Mouse (Mus musculus): ENCODE data around the gene Vcan. TPM values are rescaled to one million over a fixed set of nuclear protein-coding genes. Genes with fewer than 3 reads are reported as not detected.

Vcan gene
- polyA plus RNA-seq, 1 experiment from 2014 or later: 19.1 TPM

DNA sequence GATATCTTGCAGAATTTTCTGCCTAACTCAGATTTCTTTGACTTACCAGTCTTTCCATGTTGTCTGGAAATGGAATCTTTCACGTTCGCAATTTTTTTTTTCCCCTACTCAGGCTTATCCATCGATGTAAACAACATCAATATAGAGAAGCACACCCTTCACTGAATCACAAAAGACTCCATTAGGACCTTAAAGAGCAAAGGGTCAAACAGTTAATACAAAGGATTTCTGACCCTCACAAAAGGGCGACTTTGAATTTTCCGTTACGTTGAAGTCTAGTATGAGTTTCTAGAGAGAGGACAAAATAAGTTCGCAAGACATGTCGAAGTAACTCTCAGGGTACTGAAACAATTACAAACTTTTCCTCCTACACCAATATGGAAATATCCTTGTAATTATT, 892 bp upstream of the Vcan start:
- ATAC-seq (ENCODE audit: low FRiP score): no peak

DNA sequence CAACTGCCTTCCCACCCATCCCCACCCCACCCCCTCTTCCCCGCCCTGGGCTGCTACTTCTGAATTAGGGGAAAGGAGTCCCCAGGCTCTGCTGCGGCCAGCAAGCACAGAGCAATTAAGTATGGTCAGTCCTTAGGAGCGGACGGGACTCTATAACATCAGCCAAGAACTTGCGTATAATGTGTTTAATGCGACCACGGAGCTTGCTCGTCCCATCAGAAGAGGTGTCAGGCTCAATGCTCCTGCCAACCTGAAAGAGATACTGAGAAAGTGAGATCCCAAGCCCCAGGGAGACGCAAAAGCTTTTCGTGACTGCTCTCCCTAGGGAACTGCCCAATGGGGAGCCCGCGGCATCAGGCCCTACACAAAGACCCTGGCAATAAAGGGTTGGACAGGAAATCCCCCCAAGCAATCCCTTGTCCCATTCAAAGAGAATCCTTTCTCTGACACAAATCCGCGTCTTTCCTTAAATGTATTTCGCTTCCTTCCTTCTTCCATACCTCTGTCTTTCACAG, 434 bp upstream of the Vcan start:
- H3K4me1 ChIP-seq: peaks cover 31% of the 10 kb centered on the region
- peak overlapping the region; percentile 55 for H3K9ac ChIP-seq (replicated peaks)
- peak overlapping the region; percentile 64 for H3K27ac ChIP-seq (replicated peaks)
- H3K4me3 ChIP-seq (replicated peaks): peak overlapping the region; percentile 59
- no peaks in the 10 kb centered on the region for H3K36me3 ChIP-seq
- 1% methylated on average over 15 of the region's 15 CpGs for WGBS
- no peaks in the 10 kb centered on the region; the same call in 1 of the 2 replicates for H3K27me3 ChIP-seq (replicated peaks)
- peak overlapping the region; percentile 98 for H3K4me2 ChIP-seq
- no peaks in the 10 kb centered on the region for H3K9me3 ChIP-seq (replicated peaks)
- no peak for ATAC-seq (ENCODE audit: low FRiP score)

More for the DNA sequence above, 892 bp upstream of the Vcan start:
- Histone ChIP-seq H3K9me3 (replicated peaks) (no peaks in the 10 kb centered on the region), H3K4me2 (peak overlapping the region; percentile 98), H3K4me3 (replicated peaks) (peak overlapping the region; percentile 59), H3K9ac (replicated peaks) (0 out of 2 replicates have a peak overlapping the region, but pooled peaks have one; percentile 55), H3K27me3 (replicated peaks) (no peaks in the 10 kb centered on the region; the same call in 1 of the 2 replicates), H3K36me3 (no peaks in the 10 kb centered on the region), H3K27ac (replicated peaks) (no peak overlapping the region), H3K4me1 (peaks cover 31% of the 10 kb centered on the region)
- 9% methylated on average over 8 of the region's 8 CpGs for WGBS

DNA sequence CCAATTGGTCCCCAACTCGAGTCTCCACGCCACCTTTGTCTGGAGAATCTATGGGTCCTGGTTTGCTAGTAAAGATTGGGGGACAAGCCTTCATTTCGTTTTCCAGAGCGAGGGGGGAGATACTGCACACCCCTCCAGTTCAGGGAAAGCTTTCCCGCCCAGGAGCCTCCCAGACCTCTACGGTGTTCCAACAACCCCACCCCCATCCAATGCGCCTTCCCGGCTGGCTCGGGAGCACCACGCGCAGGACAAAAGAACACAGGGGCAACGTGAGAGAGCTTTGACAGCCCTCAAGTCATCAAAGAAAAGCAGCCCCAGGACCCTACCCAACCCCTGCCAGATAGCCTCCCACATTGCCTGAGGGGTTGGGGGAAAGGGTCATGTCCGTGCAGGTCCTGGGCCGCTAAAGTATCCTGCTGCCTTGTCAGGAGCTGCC, 1.2 kb downstream of the Vcan start:
- H3K9ac ChIP-seq (replicated peaks): peak overlapping the region; percentile 55
- H3K27ac ChIP-seq (replicated peaks): peak overlapping the region; percentile 80
- WGBS: 1% methylated on average over 14 of the region's 14 CpGs

DNA sequence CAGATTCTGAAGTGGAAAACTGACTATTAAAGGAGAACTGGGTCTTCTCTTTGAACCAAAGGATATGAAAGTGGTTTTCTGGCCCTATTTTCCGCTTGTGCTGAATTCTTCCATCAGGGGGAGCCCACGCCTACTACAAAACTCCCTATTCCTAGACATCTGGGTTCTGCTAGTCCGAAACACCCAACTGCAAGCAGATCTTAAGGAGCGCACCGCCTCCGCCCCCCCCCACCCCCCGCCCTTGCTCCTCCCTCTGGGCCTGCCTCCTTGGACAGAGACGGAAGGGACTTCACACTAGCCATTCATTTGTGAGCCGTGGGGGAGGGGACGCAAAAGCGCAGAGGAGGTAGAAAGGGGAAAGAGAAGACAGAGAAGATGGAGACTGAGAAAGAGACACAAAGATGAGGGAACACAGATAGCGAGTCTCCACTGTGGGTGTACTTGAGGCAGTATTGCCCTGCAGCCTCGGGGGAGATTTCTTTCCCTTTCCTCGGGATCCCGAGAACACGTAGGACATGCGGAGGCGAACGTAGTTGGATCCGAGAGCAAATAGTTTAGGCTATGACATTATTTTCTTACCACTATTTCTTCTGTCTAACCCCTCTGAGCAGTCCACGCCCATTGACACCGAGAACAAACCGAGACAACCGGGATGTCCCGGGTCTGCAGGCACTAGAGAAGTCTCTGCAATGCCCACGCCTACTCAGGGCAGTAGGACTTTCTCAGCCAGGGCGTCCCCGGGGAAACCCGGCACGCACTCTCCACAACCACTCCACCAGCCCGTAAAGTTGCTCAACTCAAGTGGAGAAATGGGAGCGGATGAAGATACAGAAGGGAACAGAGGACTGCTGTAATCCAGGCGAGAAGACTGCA, 1.8 kb downstream of the Vcan start:
- H3K9ac ChIP-seq (replicated peaks): peak overlapping the region; percentile 55
- no peaks in the 10 kb centered on the region for H3K9me3 ChIP-seq (replicated peaks)
- peak overlapping the region; percentile 98 for H3K4me2 ChIP-seq
- no peaks in the 10 kb centered on the region for H3K36me3 ChIP-seq
- no peaks in the 10 kb centered on the region; the same call in 1 of the 2 replicates for H3K27me3 ChIP-seq (replicated peaks)
- WGBS: under 1% methylated on average over 33 of the region's 33 CpGs
- peak; percentile 90 for ATAC-seq (ENCODE audit: low FRiP score)
- peak overlapping the region; percentile 59 for H3K4me3 ChIP-seq (replicated peaks)
- H3K4me1 ChIP-seq: peaks cover 31% of the 10 kb centered on the region
- H3K27ac ChIP-seq (replicated peaks): peak overlapping the region; percentile 80

More for the DNA sequence above, 1.2 kb downstream of the Vcan start:
- H3K36me3 ChIP-seq: no peaks in the 10 kb centered on the region
- peak overlapping the region; percentile 98 for H3K4me2 ChIP-seq
- no peaks in the 10 kb centered on the region for H3K9me3 ChIP-seq (replicated peaks)
- H3K27me3 ChIP-seq (replicated peaks): no peaks in the 10 kb centered on the region; the same call in 1 of the 2 replicates
- peak; percentile 46 for ATAC-seq (ENCODE audit: low FRiP score)
- H3K4me3 ChIP-seq (replicated peaks): peak overlapping the region; percentile 59
- H3K4me1 ChIP-seq: peaks cover 31% of the 10 kb centered on the region

DNA sequence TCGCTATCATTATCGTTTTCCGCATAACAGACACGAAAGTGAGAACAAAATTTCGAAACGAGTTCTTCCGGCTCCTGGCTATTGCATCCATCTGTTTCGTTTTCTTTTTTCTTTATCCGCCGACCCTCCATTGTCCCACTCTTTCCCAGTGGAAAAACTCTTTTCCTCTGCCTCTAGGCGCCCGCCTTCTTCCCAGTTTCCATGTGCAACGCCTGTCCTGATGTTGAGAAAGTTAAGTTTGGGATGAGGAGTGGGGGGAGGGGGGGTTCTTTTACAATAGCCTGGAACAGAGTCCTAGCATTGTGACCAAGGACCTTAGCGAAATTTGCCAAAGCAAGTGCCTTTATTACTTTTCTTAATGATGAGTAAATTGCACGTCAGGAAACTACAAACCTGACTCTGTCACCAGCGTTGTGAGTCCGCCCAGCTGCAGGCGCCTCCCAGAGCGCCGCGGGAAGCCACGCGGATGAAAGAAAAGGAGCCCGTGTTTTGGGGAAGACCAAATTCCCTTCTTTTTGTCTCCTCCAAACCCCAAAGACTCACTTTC, 2.5 kb downstream of the Vcan start:
- whole genome bisulfite sequencing: under 1% methylated on average over 24 of the region's 24 CpGs
- H3K27me3 ChIP-seq (replicated peaks): no peaks in the 10 kb centered on the region; the same call in 1 of the 2 replicates
- ATAC-seq (ENCODE audit: low FRiP score): peak; percentile 43
- no peaks in the 10 kb centered on the region for H3K36me3 ChIP-seq
- H3K9ac ChIP-seq (replicated peaks): peak overlapping the region; percentile 51
- peak overlapping the region; percentile 98 for H3K4me2 ChIP-seq
- H3K27ac ChIP-seq (replicated peaks): peak overlapping the region; percentile 76
- peak overlapping the region; percentile 59 for H3K4me3 ChIP-seq (replicated peaks)
- H3K4me1 ChIP-seq: peaks cover 31% of the 10 kb centered on the region
- H3K9me3 ChIP-seq (replicated peaks): no peaks in the 10 kb centered on the region

DNA sequence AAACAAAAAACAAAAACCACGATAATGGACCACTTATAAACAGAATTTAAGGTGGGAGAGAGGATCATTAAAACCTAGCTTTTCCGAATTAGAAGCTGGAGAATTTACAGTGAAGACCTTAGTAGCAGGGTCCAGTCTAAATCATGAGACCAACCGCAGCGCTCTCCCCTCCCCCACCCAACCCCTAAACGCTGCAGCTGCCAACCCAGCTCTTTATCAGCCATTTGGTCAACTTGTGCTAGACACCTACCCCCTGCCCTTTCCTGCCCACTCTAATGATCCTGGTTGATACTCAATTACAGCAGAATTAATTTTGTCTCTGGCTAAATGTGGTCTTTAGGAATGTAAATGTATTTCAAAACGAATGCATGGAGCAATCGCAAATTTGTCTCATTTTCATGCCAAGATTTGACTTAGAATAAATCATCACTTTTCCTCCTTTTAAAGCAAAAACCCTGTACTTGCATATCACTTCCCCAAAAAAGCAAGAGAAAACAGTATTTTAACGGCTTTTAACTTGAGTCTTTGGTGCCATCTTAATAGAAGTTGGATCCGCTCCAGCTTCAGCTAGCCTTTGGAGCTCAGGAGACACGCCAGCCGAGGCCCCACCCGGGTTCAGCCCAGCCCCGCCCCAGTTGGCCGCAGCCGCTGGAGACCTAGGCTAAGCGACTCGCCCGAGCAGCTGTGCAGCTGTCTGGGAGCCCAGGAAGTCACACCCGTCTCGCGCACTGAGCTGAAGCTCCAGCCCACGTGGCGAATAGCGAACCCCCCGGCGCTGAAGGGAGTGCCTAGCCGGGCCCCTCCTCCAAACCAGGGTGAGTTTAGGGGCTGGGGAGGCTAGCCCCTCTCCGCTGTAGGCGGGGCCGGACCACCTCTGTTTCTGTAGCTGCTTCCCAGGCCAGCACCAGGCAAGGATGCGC, 3.3 kb downstream of the Vcan start:
- H3K4me1 ChIP-seq: peaks cover 31% of the 10 kb centered on the region
- H3K9me3 ChIP-seq (replicated peaks): no peaks in the 10 kb centered on the region
- WGBS: 2% methylated on average over 31 of the region's 31 CpGs
- H3K36me3 ChIP-seq: no peaks in the 10 kb centered on the region
- peak; percentile 49 for ATAC-seq (ENCODE audit: low FRiP score)
- H3K4me2 ChIP-seq: peak overlapping the region; percentile 98
- no peaks in the 10 kb centered on the region; the same call in 1 of the 2 replicates for H3K27me3 ChIP-seq (replicated peaks)
- peak overlapping the region; percentile 76 for H3K27ac ChIP-seq (replicated peaks)
- peak overlapping the region; percentile 59 for H3K4me3 ChIP-seq (replicated peaks)
- H3K9ac ChIP-seq (replicated peaks): peak overlapping the region; percentile 51

DNA sequence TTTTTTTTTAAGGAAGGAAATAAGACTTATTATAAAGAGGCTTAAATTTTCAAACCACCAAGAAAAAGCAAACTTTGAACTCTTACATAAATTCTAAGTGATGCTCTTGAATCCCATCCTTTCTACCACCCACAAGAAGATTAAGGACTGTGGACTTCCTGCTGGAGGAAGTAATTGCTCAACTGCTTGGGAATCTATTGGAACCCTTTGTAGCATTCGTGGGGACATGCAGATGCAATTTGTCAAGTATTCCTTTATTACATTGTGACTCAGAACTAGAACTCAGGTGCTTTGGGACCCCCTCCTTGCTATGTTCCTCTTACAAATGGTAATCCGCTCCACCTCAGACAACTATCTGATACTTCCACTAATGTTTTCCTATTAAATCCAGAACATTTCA, 4.0 kb downstream of the Vcan start:
- Histone ChIP-seq H3K4me3 (replicated peaks) (no peak overlapping the region), H3K36me3 (no peaks in the 10 kb centered on the region), H3K4me2 (peak overlapping the region; percentile 98), H3K4me1 (peaks cover 31% of the 10 kb centered on the region), H3K9ac (replicated peaks) (no peak overlapping the region), H3K27me3 (replicated peaks) (no peaks in the 10 kb centered on the region), H3K9me3 (replicated peaks) (no peaks in the 10 kb centered on the region), H3K27ac (replicated peaks) (no peak overlapping the region)
- no peak for ATAC-seq (ENCODE audit: low FRiP score)
- WGBS: 39% methylated on average over 2 of the region's 2 CpGs

DNA sequence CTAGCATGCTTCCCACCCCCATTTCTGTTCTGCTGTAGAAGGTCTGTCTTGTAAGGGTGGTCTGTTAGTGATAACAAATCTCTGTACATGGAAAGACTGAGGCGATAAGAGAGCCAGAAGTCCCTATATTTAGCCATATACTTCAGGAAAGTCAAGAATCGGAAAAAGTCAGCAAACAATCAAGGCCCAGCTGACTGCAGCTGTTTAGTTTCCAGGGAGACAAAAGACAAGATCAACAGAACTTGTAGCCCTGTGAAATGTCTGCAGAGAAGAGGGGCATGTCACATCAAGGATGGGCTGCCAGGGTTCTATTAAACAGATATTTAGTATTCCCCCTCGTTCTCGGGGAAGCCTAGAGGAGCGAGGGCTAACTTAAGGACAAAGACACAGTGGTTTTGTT, 7.2 kb downstream of the Vcan start:
- H3K36me3 ChIP-seq: no peaks in the 10 kb centered on the region
- 69% methylated on average over 5 of the region's 5 CpGs for WGBS
- H3K9ac ChIP-seq (replicated peaks): no peak overlapping the region
- H3K9me3 ChIP-seq (replicated peaks): no peaks in the 10 kb centered on the region
- ATAC-seq (ENCODE audit: low FRiP score): no peak
- no peak overlapping the region for H3K27ac ChIP-seq (replicated peaks)
- H3K4me1 ChIP-seq: peaks cover 4% of the 10 kb centered on the region; the same call in 1 of the 2 replicates
- H3K27me3 ChIP-seq (replicated peaks): no peaks in the 10 kb centered on the region
- no peak overlapping the region for H3K4me3 ChIP-seq (replicated peaks)
- H3K4me2 ChIP-seq: no peak overlapping the region

DNA sequence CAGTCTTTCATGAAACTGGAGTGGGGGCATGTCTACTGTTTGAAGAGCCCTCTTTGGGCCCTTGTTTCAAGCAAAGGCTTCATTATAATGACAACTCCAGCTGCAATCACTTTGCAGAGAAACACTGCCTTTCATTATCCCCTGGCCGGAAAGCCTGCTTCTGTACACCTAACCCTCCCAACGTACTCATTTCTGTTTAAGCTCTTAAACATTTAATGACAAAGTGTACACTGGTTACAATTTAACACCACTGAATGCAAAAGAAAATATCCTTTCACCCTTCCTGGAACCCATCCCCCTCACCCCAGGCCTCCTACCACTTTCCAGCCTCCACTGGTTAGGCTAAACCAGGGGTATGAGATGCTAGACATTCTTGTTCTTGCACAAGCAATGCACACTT, 15.8 kb downstream of the Vcan start:
- no peak overlapping the region for H3K27ac ChIP-seq (replicated peaks)
- no peak overlapping the region for H3K4me3 ChIP-seq (replicated peaks)
- ATAC-seq (ENCODE audit: low FRiP score): no peak
- no peaks in the 10 kb centered on the region for H3K9me3 ChIP-seq (replicated peaks)
- H3K4me1 ChIP-seq: no peaks in the 10 kb centered on the region
- H3K36me3 ChIP-seq: 0 out of 2 replicates have a peak, but pooled peaks cover 2% of the 10 kb centered on the region
- H3K27me3 ChIP-seq (replicated peaks): no peaks in the 10 kb centered on the region
- WGBS: 76% methylated on average over 2 of the region's 2 CpGs
- no peak overlapping the region for H3K4me2 ChIP-seq
- no peak overlapping the region for H3K9ac ChIP-seq (replicated peaks)

DNA sequence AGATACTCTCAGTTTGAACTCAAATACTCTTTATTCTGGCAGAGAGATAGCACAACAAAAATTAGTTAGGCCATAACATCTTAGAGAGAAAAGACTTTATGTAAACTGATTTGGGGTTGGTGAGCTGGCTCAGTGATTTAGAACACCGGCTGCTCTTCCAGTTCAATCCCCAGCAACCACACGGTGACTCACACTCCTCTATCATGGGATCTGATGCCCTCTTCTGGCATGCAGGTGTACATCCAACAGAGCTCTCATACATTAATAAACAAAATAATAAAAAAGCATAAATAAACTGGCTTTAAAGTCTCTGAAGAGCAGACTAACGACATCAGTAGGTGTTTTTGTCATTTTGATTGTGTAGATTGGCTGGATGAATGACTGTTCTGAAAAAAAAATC, 21.8 kb downstream of the Vcan start:
- 64% methylated on average over 3 of the region's 3 CpGs for WGBS
- Histone ChIP-seq H3K27ac (replicated peaks) (no peak overlapping the region), H3K9ac (replicated peaks) (no peak overlapping the region), H3K4me1 (no peaks in the 10 kb centered on the region), H3K4me3 (replicated peaks) (no peak overlapping the region), H3K9me3 (replicated peaks) (no peaks in the 10 kb centered on the region), H3K27me3 (replicated peaks) (no peaks in the 10 kb centered on the region), H3K4me2 (no peak overlapping the region), H3K36me3 (0 out of 2 replicates have a peak, but pooled peaks cover 2% of the 10 kb centered on the region)
- no peak for ATAC-seq (ENCODE audit: low FRiP score)
